Mouse (Mus musculus) adrenal gland, adult 8-10 months (tissue): ENCODE data around the gene Fbxw10. TPM values are rescaled to one million over a fixed set of nuclear protein-coding genes. Genes with fewer than 3 reads are reported as not detected.

Experiments used
- DNase-seq: peaks from one replicate; pipeline ENCODE4 v3.0.0; 2022
- total RNA-seq, 4 experiments: library from RNA; stranded (reverse); gene quantifications; 2 replicates each; pipeline ENCODE4 v1.2.4; 2022

The Fbxw10 gene
- total RNA-seq = 1 to 10 TPM; 1.1 to 2.2 (median 1.9) TPM

- no peak for DNase-seq
These were observed at the start of gene Fbxw10 for GRCm38 (mm10) chr11:62846961-62847654. Gene Fbxw10, plus strand, starts transcription at chr11:62847069.

- no peak for DNase-seq
These were observed 42.8 kb upstream of the Fbxw10 start for GRCm38 (mm10) chr11:62804119-62804518.

GRCm38 (mm10) chr11:62807965-62808364 is 38.9 kb upstream of the Fbxw10 start:
- no peak for DNase-seq

- no peak for DNase-seq
These were observed 37.7 kb upstream of the Fbxw10 start for GRCm38 (mm10) chr11:62809201-62809600.

GRCm38 (mm10) chr11:62812268-62812667 is 34.6 kb upstream of the Fbxw10 start:
- no peak for DNase-seq

- no peak for DNase-seq
These were observed 33.4 kb upstream of the Fbxw10 start for GRCm38 (mm10) chr11:62813497-62813896.

- no peak for DNase-seq
These were observed 32.8 kb upstream of the Fbxw10 start for GRCm38 (mm10) chr11:62813970-62814624.

GRCm38 (mm10) chr11:62814625-62815024 is 32.2 kb upstream of the Fbxw10 start:
- DNase-seq = no peak

- no peak for DNase-seq
These were observed 31.4 kb upstream of the Fbxw10 start for GRCm38 (mm10) chr11:62815438-62815837.

GRCm38 (mm10) chr11:62816591-62816990 is 30.3 kb upstream of the Fbxw10 start:
- no peak for DNase-seq

- DNase-seq = no peak
These were observed 27.7 kb upstream of the Fbxw10 start for GRCm38 (mm10) chr11:62819059-62819686.

- DNase-seq = peak; percentile 70
These were observed 26.8 kb upstream of the Fbxw10 start, which contains the start of gene Trim16 for GRCm38 (mm10) chr11:62820059-62820541. Gene Trim16, plus strand, starts transcription at chr11:62820231.

GRCm38 (mm10) chr11:62820661-62821437 is 26.0 kb upstream of the Fbxw10 start:
- no peak for DNase-seq

GRCm38 (mm10) chr11:62821893-62822292 is 25.0 kb upstream of the Fbxw10 start:
- no peak for DNase-seq

- DNase-seq = no peak
These were observed 22.7 kb upstream of the Fbxw10 start for GRCm38 (mm10) chr11:62824211-62824610.

GRCm38 (mm10) chr11:62825222-62826105 is 21.4 kb upstream of the Fbxw10 start:
- DNase-seq = no peak

GRCm38 (mm10) chr11:62826106-62826733 is 20.6 kb upstream of the Fbxw10 start:
- peak; percentile 61 for DNase-seq

GRCm38 (mm10) chr11:62827135-62827534 is 19.7 kb upstream of the Fbxw10 start:
- DNase-seq = no peak

- DNase-seq = no peak
These were observed 19.0 kb upstream of the Fbxw10 start for GRCm38 (mm10) chr11:62827911-62828310.

GRCm38 (mm10) chr11:62830387-62830786 is 16.5 kb upstream of the Fbxw10 start:
- no peak for DNase-seq

GRCm38 (mm10) chr11:62831906-62832305 is 15.0 kb upstream of the Fbxw10 start:
- DNase-seq = no peak
